Mouse (Mus musculus) intestine, embryonic 15.5 days (tissue): ENCODE measurements around the gene Tnrc18. TPM values are rescaled to one million over a fixed set of nuclear protein-coding genes. Genes with fewer than 3 reads are reported as not detected.

Experiments
- ATAC-seq: fragments of 200-750 bp; cut with Nextera tagmentation; 2 replicates; pipeline ENCODE4 v1.8.0; 2017; ENCODE audit warnings: moderate TSS enrichment, moderate library complexity
- H3K27ac ChIP-seq: fragments of 300-500 bp; sonication (generic); 2 replicates; pipeline ENCODE4 v1.5.1; 2015; ENCODE audit warnings: mild to moderate bottlenecking, inconsistent platforms
- H3K27me3 ChIP-seq: fragments of 300-500 bp; sonication (generic); replicated peaks from 2 replicates; pipeline ENCODE4 v1.6.1; 2015; ENCODE audit warnings: inconsistent platforms
- H3K36me3 ChIP-seq: fragments of 300-500 bp; sonication (generic); 2 replicates; pipeline ENCODE4 v1.6.1; 2015; ENCODE audit warnings: inconsistent platforms
- H3K4me1 ChIP-seq: fragments of 300-500 bp; sonication (generic); replicated peaks from 2 replicates; pipeline ENCODE4 v1.6.1; 2015; ENCODE audit warnings: inconsistent platforms
- H3K4me2 ChIP-seq: fragments of 300-500 bp; sonication (generic); replicated peaks from 2 replicates; pipeline ENCODE4 v1.6.1; 2015; ENCODE audit warnings: mild to moderate bottlenecking, inconsistent platforms
- H3K4me3 ChIP-seq: fragments of 300-500 bp; sonication (generic); replicated peaks from 2 replicates; pipeline ENCODE4 v1.5.1; 2015; ENCODE audit warnings: inconsistent platforms
- H3K9ac ChIP-seq: fragments of 300-500 bp; sonication (generic); 2 replicates; pipeline ENCODE4 v1.6.1; 2015; ENCODE audit warnings: inconsistent platforms
- H3K9me3 ChIP-seq: fragments of 300-500 bp; sonication (generic); 2 replicates; pipeline ENCODE4 v1.6.1; 2016; ENCODE audit warnings: inconsistent platforms
- WGBS: fragments of 180-500 bp; shearing (Covaris S2); methylation state at CpG from one replicate; pipeline ENCODE4 v1.1.7; 2015; 5-methylcytosine and 5-hydroxymethylcytosine counted together
- polyA plus RNA-seq: library from polyadenylated mRNA; unstranded; fragments of >200 nt; fragmentation: Nextera tagmentation; extraction: Ambion mirVana; gene quantifications from 2 replicates; pipeline ENCODE4 v1.2.1, GENCODE M21; 2015

The Tnrc18 gene
- polyA plus RNA-seq, 1 experiment from 2014 or later: 19.5 TPM

DNA sequence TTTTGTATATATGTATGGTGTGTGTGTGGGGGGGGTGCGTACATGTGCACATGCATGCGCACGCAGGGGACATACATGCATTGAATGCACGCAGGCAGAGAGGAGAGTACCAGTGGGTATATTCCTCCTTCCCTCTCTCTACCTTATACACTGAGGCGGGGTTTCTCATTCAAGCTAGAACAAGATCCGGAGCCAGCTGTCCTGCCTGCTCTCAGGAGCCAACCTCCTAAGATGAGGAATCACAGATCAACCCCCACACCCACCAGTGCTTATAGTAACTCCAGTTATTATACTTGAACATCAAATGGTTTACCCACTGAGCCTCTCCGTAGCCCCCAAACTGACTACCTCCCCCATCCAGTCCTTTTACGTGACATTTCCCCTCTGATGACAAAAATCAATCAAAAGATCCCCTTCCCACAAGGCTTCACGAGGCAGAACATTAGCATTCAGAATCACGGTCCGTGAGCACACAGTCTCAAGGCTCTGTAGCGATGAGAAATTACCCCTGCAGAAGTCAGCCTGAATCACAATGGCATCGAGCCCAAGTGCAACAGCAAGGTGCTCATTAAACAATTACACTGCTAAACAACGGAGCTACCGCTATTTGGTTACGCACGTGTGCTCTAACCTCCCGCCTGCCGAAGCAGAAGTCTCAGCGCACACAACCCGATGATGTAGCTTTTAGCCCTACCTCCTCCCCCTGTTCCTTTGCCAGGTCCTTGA is 55.2 kb downstream of the Tnrc18 start:
- no peak for ATAC-seq
- Histone ChIP-seq H3K9ac (no peak overlapping the region), H3K27me3 (no peaks in the 10 kb centered on the region), H3K27ac (no peak overlapping the region), H3K9me3 (no peaks in the 10 kb centered on the region), H3K4me2 (no peak overlapping the region), H3K4me3 (no peak overlapping the region), H3K4me1 (no peaks in the 10 kb centered on the region), H3K36me3 (peaks cover 58% of the 10 kb centered on the region)
- WGBS: 90% methylated on average over 21 of the region's 21 CpGs

DNA sequence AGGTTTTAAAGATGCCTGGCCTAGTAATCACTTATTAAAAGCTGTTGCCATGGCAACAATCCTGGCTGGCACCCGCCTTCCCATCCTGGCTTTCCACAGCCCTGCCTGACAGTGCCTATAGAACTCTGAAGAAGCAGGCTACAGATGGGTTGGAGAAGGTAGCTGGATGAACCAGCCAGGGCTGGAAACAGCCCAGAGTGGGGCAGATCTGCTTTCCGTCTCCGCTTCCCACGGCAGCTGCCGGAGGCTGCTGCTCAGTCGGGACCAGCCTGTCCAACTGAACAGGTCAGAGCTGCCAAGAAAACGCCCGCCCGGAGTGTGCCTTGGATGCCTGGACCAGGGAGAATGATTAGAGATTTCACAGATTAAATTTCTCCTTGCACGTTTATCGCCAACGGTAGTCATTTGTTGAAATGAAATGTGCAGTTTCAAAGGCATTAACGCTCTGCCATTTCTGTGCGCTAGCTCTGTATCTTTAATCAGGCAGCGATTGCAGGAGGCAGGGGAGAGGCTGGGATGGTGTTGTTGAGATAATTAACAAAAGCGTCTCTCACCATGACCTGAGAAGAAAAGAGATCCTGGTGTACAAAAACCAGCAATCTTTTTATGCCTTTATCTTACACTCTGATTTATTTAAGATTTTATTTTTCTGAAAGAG is 56.0 kb downstream of the Tnrc18 start:
- Histone ChIP-seq H3K27ac (no peak overlapping the region), H3K36me3 (peaks cover 60% of the 10 kb centered on the region)
- WGBS: 86% methylated on average over 16 of the region's 16 CpGs

DNA sequence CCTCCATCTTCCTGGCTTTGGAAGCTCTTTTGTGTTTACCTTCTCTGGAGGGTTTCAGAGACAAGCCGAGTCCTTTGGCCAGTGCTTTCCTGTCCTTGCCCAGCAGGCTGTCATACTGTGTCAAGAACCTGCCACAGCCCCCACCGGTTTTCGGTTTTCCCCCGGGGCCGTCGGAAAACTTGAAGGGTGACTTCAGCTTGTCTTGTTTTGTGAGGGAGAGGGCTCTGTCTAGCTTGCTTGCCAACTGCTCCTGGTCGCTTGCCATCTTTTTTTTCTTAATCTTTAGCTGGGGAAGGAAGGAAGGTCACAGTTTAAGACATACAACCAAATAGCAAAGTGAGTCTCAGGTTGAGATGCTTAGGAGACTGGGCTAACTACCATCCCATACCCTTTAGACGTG is 57.7 kb downstream of the Tnrc18 start:
- WGBS: 87% methylated on average over 8 of the region's 8 CpGs
- H3K9me3 ChIP-seq: no peaks in the 10 kb centered on the region
- no peak overlapping the region for H3K27ac ChIP-seq
- no peak overlapping the region for H3K4me2 ChIP-seq
- no peak for ATAC-seq
- H3K36me3 ChIP-seq: peaks cover 61% of the 10 kb centered on the region
- H3K27me3 ChIP-seq: no peaks in the 10 kb centered on the region
- no peak overlapping the region for H3K9ac ChIP-seq
- no peak overlapping the region for H3K4me3 ChIP-seq
- H3K4me1 ChIP-seq: no peaks in the 10 kb centered on the region

More for the DNA sequence above, 56.0 kb downstream of the Tnrc18 start:
- H3K4me3 ChIP-seq: no peak overlapping the region
- H3K4me2 ChIP-seq: no peak overlapping the region
- H3K4me1 ChIP-seq: no peaks in the 10 kb centered on the region
- no peaks in the 10 kb centered on the region for H3K9me3 ChIP-seq
- H3K27me3 ChIP-seq: no peaks in the 10 kb centered on the region
- no peak overlapping the region for H3K9ac ChIP-seq
- ATAC-seq: no peak

DNA sequence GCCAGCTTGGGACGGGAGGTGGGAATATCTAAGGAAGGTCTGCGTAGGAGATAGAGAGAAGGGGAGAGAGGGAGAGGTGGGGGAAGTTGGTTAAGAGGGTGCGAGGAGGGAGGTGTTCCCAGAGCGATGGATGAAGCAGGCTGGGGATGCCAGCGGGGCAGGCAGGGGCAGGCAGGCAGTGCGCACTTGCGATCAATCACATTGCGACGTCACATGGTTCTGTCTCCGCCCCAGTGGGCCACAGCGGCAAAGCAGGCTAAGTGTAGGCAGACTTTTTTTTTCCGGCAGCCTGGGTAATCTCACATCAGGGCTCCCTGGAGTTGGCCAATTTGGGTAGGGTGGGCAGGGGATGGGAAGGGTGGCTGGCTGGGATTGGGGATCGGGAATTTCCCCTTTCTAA is 65.2 kb downstream of the Tnrc18 start:
- H3K4me1 ChIP-seq: no peaks in the 10 kb centered on the region
- no peak for ATAC-seq
- H3K4me3 ChIP-seq: no peak overlapping the region
- no peak overlapping the region for H3K9ac ChIP-seq
- no peaks in the 10 kb centered on the region for H3K27me3 ChIP-seq
- H3K27ac ChIP-seq: no peak overlapping the region
- H3K9me3 ChIP-seq: no peaks in the 10 kb centered on the region
- H3K4me2 ChIP-seq: no peak overlapping the region
- 61% methylated on average over 13 of the region's 13 CpGs for WGBS
- peaks cover 36% of the 10 kb centered on the region for H3K36me3 ChIP-seq

DNA sequence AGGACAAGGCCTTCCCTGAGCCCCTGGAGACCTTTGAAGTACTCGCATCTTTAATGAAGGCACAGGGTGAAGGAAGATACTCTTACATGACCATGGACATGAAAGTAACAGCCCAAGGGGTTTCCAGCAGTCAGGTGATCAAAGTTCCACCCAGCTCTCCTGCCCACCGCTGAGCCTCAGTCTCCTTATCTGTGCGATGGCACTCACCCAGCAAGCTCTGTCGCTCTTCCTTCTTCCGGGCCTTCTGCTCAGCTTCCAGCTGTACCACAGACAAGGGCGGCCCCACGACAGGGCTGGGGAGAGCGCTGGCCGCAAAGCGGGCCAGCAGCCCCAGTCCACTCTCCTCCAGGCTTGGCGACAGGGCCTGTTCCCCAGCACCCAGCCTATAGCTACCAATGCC is 67.3 kb downstream of the Tnrc18 start:
- WGBS: 87% methylated on average over 11 of the region's 11 CpGs
- no peak for ATAC-seq
- H3K36me3 ChIP-seq: peaks cover 27% of the 10 kb centered on the region

DNA sequence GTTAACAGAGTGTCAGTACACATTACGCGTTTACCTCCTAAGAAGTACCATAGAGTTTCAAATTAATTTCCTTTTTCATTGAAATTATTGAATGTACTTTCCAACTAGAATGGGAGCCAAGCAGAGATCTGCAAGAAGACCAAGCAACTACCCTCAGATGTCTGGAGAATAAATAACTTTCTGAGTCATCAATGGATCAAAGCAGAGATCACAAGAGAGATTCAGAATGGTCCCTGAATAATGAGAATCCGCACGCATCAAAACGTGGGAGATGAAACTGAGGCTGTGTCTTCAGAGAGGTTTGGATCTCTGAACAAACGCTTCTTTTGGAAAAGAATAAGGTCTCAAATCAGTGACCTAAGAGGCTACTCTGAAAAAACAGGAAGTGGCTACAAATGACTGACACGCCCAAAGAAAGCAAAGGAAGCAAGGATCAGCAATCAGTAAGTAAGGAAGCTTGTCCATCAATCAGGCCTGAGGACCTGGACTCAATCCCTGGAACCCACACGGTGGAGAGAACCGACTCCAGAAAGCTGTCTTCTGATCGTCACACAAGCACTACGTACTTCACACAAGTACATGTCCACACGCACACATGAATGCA is 70.3 kb downstream of the Tnrc18 start:
- WGBS: 83% methylated on average over 12 of the region's 12 CpGs
- Histone ChIP-seq H3K36me3 (peaks cover 45% of the 10 kb centered on the region), H3K4me3 (no peak overlapping the region)

More for the DNA sequence above, 67.3 kb downstream of the Tnrc18 start:
- H3K4me1 ChIP-seq: no peaks in the 10 kb centered on the region
- no peak overlapping the region for H3K4me2 ChIP-seq
- H3K9me3 ChIP-seq: no peaks in the 10 kb centered on the region
- H3K9ac ChIP-seq: no peak overlapping the region
- H3K4me3 ChIP-seq: no peak overlapping the region
- no peak overlapping the region for H3K27ac ChIP-seq
- no peaks in the 10 kb centered on the region for H3K27me3 ChIP-seq

DNA sequence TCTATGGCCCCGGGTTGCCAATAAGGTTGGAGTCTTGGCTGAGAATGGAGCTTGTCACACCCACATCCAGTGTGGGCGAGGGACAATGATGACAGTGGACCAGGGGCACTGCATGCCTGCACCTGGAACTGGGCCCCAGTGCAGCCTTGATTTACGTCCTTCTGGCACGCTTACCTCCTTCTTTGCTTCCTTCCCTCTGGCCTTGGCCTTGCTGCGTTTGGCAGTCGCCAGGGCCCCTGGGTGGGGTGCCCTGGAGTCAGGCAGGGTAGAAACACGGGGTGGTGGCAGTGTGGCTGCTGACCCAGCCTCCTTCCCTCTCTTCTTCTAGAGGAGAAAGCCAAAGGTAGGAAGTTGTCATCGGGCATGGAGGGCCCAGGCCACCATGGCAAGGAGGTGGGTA is 77.5 kb downstream of the Tnrc18 start:
- H3K4me1 ChIP-seq: no peaks in the 10 kb centered on the region
- peaks cover 58% of the 10 kb centered on the region for H3K36me3 ChIP-seq
- H3K4me3 ChIP-seq: no peak overlapping the region
- 82% methylated on average over 8 of the region's 8 CpGs for WGBS
- no peak overlapping the region for H3K4me2 ChIP-seq
- no peak overlapping the region for H3K27ac ChIP-seq
- no peak; the same call in 1 of the 2 replicates for ATAC-seq
- no peaks in the 10 kb centered on the region for H3K27me3 ChIP-seq
- H3K9me3 ChIP-seq: no peaks in the 10 kb centered on the region
- H3K9ac ChIP-seq: no peak overlapping the region

More for the DNA sequence above, 70.3 kb downstream of the Tnrc18 start:
- H3K27ac ChIP-seq: no peak overlapping the region
- no peak overlapping the region for H3K9ac ChIP-seq
- no peaks in the 10 kb centered on the region for H3K27me3 ChIP-seq
- ATAC-seq: no peak
- H3K4me1 ChIP-seq: no peaks in the 10 kb centered on the region
- H3K4me2 ChIP-seq: no peak overlapping the region
- no peaks in the 10 kb centered on the region for H3K9me3 ChIP-seq

DNA sequence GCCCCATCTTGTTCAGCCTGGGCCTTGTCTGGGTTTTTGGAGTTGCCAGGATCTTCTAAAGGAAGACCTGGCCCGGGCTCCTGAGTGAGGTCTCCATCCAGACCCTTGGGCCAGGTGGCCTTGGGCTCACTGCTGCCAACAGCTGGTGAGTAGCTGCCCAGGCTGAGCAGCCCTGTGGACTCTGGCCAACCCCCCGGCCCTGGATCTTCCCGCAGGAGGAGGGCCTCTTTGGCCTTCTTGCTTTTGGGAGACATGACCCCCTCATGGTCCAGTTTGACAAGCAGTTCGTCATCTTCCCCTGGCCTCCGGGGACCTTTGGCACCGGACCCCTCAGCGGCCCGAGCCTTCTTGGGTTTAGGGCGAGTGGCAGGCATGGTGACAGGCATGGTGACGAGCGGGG is 85.5 kb downstream of the Tnrc18 start:
- H3K4me2 ChIP-seq: no peak overlapping the region
- 88% methylated on average over 11 of the region's 11 CpGs for WGBS
- no peak overlapping the region for H3K27ac ChIP-seq
- no peak overlapping the region for H3K9ac ChIP-seq
- H3K4me3 ChIP-seq: no peak overlapping the region
- no peaks in the 10 kb centered on the region for H3K4me1 ChIP-seq
- H3K27me3 ChIP-seq: no peaks in the 10 kb centered on the region
- no peaks in the 10 kb centered on the region for H3K9me3 ChIP-seq
- H3K36me3 ChIP-seq: peaks cover 83% of the 10 kb centered on the region
- no peak for ATAC-seq

DNA sequence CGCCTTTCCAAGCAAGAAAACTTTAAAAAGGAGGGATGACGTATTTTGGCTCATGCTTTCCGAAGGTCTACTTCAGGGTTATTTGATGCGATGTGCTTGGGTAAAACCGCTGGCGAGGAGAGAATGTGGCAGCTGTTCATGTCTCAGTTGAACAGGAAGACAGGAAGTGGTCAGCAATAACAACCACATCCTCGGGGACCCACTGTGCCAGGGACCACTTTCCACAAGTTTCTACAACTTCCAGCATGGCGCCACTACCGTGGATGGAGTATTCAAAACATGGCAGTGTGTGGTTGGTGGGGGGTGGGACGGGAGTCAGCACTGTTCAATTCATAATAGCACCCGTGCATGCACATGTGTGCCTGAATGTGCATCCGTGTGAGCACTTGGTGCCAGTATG is 87.2 kb downstream of the Tnrc18 start:
- H3K4me3 ChIP-seq: no peak overlapping the region
- H3K4me2 ChIP-seq: no peak overlapping the region
- H3K4me1 ChIP-seq: no peaks in the 10 kb centered on the region
- no peaks in the 10 kb centered on the region for H3K27me3 ChIP-seq
- ATAC-seq: no peak
- 89% methylated on average over 12 of the region's 12 CpGs for WGBS
- no peaks in the 10 kb centered on the region for H3K9me3 ChIP-seq
- H3K27ac ChIP-seq: no peak overlapping the region
- peaks cover 85% of the 10 kb centered on the region for H3K36me3 ChIP-seq
- H3K9ac ChIP-seq: no peak overlapping the region

DNA sequence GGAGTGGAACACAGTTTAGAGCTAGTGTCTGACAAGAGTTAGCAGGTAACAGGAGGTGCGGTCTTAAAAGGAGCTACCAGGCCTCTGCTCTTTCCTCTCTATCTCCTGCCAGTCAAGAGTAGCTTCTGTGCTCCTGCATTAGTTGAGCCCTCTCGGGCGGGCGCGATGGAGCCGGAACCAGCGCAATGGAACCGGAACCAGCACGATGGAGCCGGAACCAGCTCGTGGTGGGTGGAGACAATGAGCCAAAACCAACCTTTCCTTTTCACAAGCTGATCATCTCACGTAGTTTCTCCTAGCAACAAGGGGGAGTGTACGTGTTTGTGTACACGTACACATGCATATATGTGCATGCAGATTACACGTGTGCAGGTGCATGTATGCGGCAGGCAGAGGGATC is 89.2 kb downstream of the Tnrc18 start:
- Histone ChIP-seq H3K4me1 (0 out of 2 replicates have a peak, but pooled peaks cover 3% of the 10 kb centered on the region), H3K4me2 (no peak overlapping the region), H3K27me3 (no peaks in the 10 kb centered on the region), H3K27ac (no peak overlapping the region), H3K36me3 (peaks cover 73% of the 10 kb centered on the region), H3K4me3 (no peak overlapping the region), H3K9ac (no peak overlapping the region), H3K9me3 (no peaks in the 10 kb centered on the region)
- 96% methylated on average over 16 of the region's 16 CpGs for WGBS
- no peak for ATAC-seq

DNA sequence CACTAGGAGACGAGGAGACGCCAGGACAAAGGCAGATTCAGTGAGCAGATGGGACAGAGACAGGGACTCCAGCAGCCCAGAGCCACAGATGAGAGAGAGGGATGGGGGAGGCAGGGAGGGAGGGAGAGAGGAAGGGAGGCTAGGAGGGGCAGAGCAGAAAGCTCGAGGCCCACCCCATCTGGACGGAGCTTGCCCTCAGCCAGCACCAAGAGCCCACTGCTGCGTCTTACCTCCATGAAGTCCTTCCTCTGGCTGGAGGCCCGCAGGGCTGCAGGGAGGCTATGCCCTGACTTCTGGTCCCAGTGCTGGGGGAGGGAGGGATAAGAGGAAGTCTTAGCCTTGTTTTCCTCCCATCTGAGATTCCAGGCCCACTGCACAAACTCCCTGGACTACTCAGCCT is 90.7 kb downstream of the Tnrc18 start:
- Histone ChIP-seq H3K36me3 (peaks cover 60% of the 10 kb centered on the region), H3K9ac (no peak overlapping the region), H3K27ac (no peak overlapping the region), H3K27me3 (no peaks in the 10 kb centered on the region), H3K9me3 (no peaks in the 10 kb centered on the region), H3K4me3 (no peak overlapping the region), H3K4me2 (no peak overlapping the region), H3K4me1 (0 out of 2 replicates have a peak, but pooled peaks cover 3% of the 10 kb centered on the region)
- ATAC-seq: no peak
- 86% methylated on average over 6 of the region's 6 CpGs for WGBS

DNA sequence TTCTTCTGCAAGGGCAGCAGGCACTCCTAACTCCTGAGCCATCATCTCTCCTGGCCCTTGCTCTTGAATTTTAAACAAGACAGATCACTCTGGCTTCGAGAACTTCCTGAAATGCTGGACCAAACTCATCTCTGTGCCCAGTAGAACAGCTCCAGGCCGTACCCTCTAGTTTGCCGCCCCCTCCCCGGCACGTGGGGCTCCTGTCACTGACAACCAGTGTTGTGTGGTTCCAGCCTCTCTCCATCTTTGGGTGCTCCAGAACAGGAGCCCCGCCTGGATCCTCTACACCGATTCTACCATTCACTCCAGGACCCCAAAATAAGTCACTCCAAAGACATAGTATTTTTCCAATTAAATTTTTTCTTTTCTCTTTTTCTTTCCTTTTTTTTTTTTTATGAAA is 93.2 kb downstream of the Tnrc18 start:
- H3K4me2 ChIP-seq: no peak overlapping the region
- H3K9ac ChIP-seq: no peak overlapping the region
- no peak for ATAC-seq
- H3K4me1 ChIP-seq: 0 out of 2 replicates have a peak, but pooled peaks cover 3% of the 10 kb centered on the region
- 92% methylated on average over 7 of the region's 7 CpGs for WGBS
- no peak overlapping the region for H3K27ac ChIP-seq
- no peaks in the 10 kb centered on the region for H3K9me3 ChIP-seq
- no peak overlapping the region for H3K4me3 ChIP-seq
- no peaks in the 10 kb centered on the region for H3K27me3 ChIP-seq
- H3K36me3 ChIP-seq: peaks cover 39% of the 10 kb centered on the region
